Mouse (Mus musculus): ENCODE measurements at regions not wholly inside any gene's neighbourhood (a gene's known extent, or its start where the extent isn't known, plus 50 kb on each side); places are given as distances from the start of the nearest gene placed in this dataset.

DNA sequence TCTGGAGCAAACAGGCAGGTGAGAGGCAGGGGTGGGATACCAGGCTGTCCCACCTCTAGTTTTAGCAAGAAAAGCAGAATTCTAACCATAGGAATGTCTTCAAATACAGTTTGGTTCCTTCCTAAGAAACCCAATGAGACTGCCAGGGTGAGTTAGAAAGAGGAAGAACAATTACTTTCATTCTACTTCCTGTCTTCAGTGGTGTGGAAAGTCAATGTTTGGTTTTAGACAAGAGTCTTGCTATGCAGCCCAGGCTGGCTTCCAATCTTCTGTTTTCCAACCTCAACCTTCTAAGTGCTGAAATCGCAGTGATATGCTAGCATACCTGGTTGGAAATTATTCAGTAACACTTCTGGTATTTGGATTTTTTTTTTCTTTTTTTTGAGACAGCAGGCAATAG, 77.1 kb upstream of the Spon1 start:
- TF ChIP-seq CTCF (IDR thresholded peaks at IDR 0.05; ENCODE audit: low read depth) (no peak), EP300 (IDR thresholded peaks at IDR 0.05; ENCODE audit: low read depth) (no peak)
